Mouse (Mus musculus) liver (tissue): Measurements from ENCODE around the gene Cep152.

Experiments
- DNase-seq: peaks from one replicate; pipeline ENCODE4 v3.0.0-alpha.2; 2020; ENCODE audit warnings: mixed read lengths

Gene Cep152

DNA sequence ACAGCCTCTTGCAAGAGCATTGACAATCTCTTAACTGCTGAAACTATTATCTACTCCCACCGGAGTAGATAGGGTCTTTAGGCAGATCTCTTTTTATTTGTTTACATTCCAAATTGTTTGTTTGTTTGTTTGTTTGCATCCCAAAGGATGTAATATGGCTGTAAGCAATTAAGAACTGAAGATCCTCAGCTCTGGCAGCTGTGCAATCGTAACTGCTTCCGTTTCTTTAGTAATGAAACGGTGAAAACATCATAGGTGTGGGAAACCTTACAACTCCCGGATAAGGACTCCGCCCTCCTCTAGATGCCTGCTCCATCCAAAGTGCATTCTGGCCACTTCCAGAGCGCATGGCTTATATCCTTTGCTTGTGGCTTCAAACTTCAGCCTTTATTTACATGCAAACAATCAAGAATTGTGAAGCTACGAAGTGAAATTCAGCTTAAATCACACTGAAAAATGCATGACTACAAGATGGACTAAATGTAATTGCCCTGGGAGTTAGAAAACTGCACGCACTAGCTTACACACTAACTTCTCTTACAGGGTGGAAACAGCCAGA lies 707 bp downstream of the Cep152 start:
- peak; percentile 19 for DNase-seq

GRCm38 (mm10) chr2:125623211-125623610 lies 1.7 kb downstream of the Cep152 start:
- DNase-seq: peak; percentile 45

- DNase-seq: no peak
Measured at GRCm38 (mm10) chr2:125620213-125620907, 4.6 kb downstream of the Cep152 start.

DNA sequence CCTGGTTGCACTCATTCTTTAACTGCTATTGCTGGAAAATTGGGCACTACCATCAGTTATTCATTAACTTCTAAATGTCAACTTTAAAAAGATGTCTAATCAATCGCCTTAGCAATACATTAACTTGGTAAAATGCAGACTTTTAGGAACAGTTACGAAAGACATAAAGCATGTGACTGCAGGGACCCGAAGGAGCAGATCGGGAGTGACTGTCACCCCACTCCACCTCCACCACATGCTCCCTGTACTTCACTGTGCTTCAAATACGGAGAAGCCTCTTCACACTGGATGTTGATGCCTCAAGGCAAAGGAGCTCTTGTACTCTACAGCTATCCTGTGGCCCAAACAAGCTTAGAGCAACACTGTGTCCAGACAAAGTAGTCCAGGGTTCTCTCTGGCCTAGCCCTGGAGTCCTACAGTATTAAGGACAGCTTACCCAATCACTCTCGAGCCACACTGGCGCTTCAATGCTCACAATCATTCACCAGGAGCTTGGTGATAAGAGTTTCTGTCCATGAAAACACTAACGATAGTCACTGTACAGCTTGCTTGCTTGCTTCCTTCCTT lies 9.0 kb downstream of the Cep152 start:
- no peak for DNase-seq

DNA sequence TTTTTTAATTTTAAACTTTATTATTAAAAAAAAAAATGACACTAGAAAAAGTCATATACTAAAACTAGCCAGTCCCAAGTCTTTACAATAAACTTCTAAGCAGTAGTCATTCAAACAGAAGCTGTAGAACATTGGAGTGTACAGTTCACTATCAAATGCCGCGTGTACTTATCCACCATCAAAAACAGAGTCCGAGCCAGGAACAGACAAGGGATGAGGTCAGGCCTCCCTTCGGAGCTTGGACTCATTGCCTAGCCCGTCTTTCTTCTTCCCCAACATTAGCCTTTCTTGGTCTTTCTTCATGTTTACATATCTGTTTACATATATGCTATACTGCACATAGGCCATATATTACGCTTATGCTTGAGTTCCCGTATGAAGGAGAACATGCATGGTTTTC lies 9.5 kb downstream of the Cep152 start:
- no peak for DNase-seq

DNA sequence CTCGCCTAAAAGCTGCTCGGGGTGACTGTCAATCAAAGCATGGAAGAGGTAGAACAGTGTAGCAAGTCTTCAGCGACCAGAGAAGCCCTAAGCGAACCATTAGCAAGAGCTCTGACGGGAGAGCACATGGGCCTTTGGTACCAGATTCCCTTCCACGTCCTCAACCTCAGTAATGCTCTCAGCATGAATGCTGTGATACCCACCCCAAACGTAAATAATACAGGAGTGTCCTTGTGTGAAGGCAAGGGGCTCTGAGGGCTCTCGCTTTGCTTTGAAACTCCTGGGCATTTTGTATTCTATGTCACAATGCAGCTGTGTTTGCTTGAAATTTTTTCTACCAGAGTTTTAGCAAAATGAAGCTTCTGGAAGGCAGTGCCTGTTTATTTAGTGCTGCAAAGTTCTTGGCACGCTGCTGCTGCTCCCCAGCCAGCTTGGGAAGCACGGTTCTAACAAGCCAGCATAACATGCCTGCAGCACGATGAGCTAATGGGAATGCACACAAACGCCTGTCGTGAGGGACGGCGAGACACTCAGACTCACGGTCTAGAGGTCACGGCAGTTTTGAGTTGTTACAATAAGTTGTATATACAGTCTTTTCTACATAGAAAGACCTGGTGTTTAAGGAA lies 18.6 kb downstream of the Cep152 start:
- no peak for DNase-seq

DNA sequence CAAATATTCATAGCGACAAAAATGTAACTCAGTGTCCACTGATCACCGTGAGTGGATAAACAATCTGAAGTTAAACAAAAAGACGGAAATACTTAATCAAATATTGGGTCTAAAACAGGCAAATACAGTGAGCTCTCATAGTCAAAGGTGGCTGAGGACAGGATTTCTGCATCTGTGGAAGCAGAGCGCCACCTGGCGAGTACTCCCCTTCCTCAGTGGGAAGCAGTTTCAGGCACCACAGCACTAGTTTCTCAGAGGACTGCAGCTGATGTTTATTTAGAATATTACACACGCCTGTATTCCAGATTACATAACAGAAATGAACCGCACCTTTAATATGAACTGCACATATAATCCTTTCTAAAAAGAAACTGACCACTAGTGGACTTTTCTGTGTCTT lies 20.3 kb downstream of the Cep152 start:
- DNase-seq: peak; percentile 59

- DNase-seq: no peak
Measured at GRCm38 (mm10) chr2:125602970-125603369, 21.9 kb downstream of the Cep152 start.

GRCm38 (mm10) chr2:125598958-125599357 lies 26.0 kb downstream of the Cep152 start:
- DNase-seq: no peak

- no peak for DNase-seq
Measured at GRCm38 (mm10) chr2:125598251-125598650, 26.7 kb downstream of the Cep152 start.

DNA sequence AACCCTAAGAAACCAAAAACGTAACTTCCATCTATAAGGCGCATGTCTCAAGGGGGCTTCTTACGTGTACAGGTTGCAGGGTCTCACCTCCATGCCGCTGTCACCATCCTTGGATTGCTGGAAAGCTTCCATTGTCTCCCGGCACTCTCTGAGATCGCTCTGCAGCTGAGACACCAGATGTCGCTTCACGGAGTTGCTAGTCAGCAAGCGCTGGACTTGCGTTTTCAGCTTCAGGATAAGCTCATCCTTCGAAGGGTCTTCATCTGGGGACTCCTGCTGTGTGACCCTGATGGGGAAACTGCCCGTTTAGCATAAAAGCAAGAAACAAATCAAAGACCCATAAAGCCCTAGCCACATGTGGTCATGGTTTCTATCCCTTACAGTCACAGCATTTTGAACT lies 30.1 kb downstream of the Cep152 start:
- no peak for DNase-seq

GRCm38 (mm10) chr2:125594072-125594471 lies 30.8 kb downstream of the Cep152 start:
- no peak for DNase-seq

- DNase-seq: no peak
Measured at GRCm38 (mm10) chr2:125591895-125592294, 33.0 kb downstream of the Cep152 start.

DNA sequence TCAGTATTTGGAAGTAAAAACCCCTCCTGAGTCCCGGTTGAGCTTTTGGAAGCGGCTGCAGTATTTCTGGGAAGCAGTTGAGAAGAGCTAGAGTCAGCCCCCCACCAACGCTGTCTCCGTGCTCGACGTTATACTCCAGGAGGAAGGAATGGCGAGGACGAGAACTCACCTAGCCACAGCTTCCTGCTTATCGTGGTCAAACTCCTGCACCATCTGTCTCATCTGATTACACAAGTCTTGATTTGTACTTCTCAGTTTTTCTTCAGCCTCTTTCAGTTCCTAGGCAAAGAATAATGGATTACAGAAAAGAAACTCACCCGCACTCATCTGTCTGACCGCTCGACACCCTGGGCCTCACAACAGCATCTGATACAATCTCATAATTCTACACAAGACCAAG lies 35.6 kb downstream of the Cep152 start:
- no peak for DNase-seq

GRCm38 (mm10) chr2:125581081-125581480 lies 43.8 kb downstream of the Cep152 start:
- DNase-seq: no peak

DNA sequence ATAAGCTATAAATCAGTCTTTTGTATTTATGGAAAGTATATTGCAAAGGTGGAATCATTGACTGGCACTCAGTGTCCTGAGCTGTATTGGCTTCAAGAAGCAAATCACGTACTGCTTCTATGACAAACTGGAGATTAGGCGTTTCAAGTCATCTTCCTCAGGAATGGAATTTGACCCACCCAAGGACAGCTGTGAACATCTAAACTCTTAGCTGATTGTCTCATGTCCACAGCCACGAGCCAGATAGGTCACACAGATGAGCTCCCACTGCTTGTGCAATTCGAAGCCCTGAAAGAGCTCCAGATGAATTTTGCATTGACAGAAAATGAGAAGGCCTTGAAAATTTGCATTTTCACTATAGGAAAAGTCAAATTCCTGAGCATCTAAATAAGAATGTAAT lies 47.2 kb downstream of the Cep152 start:
- DNase-seq: no peak

- DNase-seq: no peak
Measured at GRCm38 (mm10) chr2:125576498-125576897, 48.4 kb downstream of the Cep152 start.

DNA sequence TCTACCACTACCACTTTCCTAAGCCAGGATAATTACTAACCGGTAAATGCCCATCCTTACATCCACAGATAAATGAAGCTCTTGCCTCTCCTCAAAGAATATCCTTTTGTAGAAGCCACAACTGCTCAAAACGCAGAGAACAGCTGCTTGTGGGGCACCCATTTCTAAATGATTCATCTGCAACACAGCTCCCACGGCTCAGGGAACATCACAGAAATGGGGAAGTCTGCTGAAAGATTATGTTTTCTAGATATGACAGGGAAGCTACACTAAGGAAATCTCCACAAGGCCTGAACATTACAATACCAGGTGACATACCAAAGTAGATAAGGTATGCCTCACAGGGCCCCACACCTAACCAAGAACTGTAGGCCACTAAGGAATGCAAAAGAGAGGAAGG lies 49.1 kb downstream of the Cep152 start:
- no peak for DNase-seq

- DNase-seq: no peak
Measured at GRCm38 (mm10) chr2:125563884-125564283, 61.0 kb downstream of the Cep152 start.

DNA sequence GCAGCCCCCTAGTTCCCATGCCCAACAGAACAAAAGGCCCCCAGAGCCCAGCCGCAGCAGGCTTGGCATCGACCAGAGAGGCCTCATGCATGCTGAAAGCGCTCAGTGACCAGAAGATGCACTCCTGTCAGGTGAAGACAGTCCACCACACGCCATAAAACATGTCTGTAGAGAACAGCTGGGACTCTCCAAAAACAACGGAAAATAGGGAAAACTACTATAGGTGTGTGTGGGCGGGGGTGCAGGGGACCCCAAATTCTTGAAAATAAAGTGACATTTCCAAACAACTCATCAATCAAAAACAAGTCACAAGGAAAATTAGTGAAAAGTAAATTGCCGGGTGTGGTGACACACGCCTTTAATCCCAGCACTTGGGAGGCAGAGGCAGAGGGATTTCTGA lies 62.5 kb downstream of the Cep152 start:
- DNase-seq: no peak

DNA sequence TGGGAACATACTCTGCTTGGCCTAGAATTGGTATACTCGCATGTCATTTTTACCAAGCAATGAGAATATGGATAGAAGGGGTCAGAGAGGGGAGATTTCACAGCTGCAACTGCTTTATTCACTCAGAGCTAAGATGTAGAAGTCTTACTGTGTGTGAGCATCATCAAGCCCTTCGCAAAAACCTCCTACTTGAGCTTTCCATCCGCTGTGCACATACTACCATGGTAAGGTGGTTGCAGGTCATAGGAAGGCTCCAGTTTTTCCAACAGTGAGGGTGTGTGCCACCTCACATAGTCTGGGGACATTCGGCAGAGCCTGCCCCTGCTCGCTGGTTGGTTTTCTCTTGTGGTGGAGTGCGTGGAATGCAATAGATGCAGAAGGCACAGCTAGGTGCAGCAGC lies 64.9 kb downstream of the Cep152 start:
- DNase-seq: no peak

DNA sequence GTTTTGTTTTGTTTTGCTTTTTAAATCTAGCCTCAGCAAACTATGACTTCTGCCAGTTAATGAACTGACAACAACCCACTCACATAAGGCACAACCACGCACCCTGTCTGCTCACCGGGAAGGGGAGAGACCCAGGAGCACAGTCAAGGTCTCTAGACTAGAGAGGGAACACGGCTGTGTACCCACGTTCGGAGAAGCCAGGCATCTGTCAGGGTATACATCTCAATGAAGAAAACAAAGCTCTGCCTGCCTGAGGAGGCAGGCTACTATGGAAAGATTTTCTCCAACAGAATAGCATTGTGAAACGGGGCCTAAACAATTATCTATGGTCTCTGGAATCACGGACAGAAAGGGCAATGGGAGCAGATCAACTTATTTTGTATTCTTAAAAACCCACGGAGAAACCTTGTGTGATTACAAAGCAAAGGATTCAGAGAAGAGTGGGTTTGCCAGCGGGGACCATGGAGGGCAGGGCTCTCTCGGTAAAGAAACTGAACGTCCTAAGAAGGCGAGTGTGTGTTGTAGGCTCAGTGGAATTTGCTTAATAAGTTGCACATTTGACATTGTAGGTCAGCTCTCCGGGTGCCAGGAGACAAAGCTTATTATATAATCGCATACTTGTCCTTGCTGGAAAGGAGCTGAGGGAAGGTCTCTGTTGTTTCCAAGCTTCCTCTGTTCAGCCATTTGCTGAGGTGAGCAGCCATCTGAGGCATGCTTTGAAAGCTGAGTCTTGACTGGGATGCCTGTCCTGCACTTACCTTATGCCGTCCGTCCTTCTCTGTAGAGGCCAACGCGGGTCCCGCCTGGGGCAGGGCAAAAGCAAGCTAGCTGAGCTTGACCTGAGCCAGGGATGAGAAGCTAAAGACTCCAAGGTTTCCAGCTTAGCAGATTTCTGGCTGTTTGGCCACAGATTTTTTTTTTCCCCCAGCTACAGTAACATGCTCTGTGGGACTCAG lies 66.0 kb downstream of the Cep152 start:
- no peak for DNase-seq

DNA sequence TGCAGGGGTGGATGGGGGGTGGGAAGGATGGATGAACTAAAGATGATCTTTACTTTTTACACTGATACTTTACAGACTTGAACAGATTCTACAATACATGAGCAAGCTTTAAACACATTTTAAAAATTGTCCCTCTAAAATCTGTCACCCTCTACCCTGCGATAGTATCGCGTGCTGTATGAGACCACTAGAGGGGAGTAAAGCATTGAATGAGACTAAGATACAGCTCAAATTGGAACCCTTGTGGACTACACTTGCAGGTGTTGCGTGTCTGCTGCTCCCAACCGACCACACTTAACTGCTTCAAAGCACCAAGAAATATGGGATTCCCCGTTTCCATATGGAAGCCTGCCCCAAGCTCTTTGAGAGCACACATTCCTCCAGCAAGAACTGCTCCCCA lies 69.1 kb downstream of the Cep152 start:
- DNase-seq: no peak
